10 mouse cellular contexts compared by ENCODE assay signal in the genomic region with DNA sequence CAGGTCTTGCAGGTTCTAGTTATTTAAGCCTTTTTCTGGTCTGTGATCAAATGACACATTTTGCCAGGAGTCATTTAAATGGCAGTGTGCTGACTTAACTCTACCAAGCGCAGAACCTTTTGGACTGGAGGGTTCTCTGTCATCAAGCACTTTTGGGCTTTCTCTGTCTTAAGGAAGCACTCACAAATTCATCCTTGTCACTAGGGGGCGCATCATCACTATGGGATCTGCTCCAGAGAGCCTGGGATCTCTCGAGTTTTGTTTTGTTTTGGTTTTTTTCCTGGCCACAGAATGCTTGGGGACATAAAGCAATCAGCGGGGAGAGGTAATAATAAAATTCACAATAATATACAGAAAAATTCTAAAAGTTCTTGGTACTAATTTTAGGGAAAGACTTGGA.
A peak's percentile ranks its signal among the peaks of the same experiment; 100 is the strongest.
DNase-seq lines count a peak whose midpoint lies in the region; ATAC-seq and TF ChIP-seq lines count a peak whose summit lies in the region.
"Had no signal": no experiment of that assay in that cellular context is flagged by ENCODE, and none has a peak within 500 bp of the region (broad histone marks: within the 10 kb centered on the region; RNA-seq: fewer than 3 reads in every experiment).

No protein-coding gene starts in this region.

- TF ChIP-seq POLR2A in bone marrow, adult 2 months (IDR thresholded peaks at IDR 0.05; ENCODE audit: borderline replicate concordance, control insufficient read depth, low read depth, low read length), result no peak

- H3K4me1 ChIP-seq in bone marrow, adult 2 months (ENCODE audit: control insufficient read depth, insufficient read depth, low read length), result peaks cover 2% of the 10 kb centered on the region; the same call in 1 of the 2 replicates
- H3K4me1 ChIP-seq in embryonic facial prominence, embryonic 14.5 days (ENCODE audit: control insufficient read depth, insufficient read depth, low read length), result no peaks in the 10 kb centered on the region
- no peaks in the 10 kb centered on the region for H3K4me1 ChIP-seq in kidney, postnatal 0 days (replicated peaks; ENCODE audit: insufficient read depth, low read length)
- H3K4me1 ChIP-seq: hindbrain, embryonic 15.5 days had no signal

- H3K27ac ChIP-seq in bone marrow, adult 2 months (ENCODE audit: control insufficient read depth, insufficient read depth, low read depth, low read length, poor library complexity), result no peak overlapping the region
- no peak overlapping the region for H3K27ac ChIP-seq in embryonic facial prominence, embryonic 14.5 days (replicated peaks; ENCODE audit: low read depth, low read length)
- H3K27ac ChIP-seq in kidney, postnatal 0 days, result no peak overlapping the region
- H3K27ac ChIP-seq: hindbrain, embryonic 15.5 days had no signal

- H3K27me3 ChIP-seq in embryonic facial prominence, embryonic 14.5 days (replicated peaks; ENCODE audit: control insufficient read depth, insufficient read depth, low read length), result no peaks in the 10 kb centered on the region
- H3K27me3 ChIP-seq in kidney, postnatal 0 days (ENCODE audit: insufficient read depth, low read length), result no peaks in the 10 kb centered on the region
- H3K27me3 ChIP-seq: hindbrain, embryonic 15.5 days had no signal

- H3K9me3 ChIP-seq in embryonic facial prominence, embryonic 14.5 days (ENCODE audit: control insufficient read depth, low read length), result no peaks in the 10 kb centered on the region
- H3K9me3 ChIP-seq in kidney, postnatal 0 days (replicated peaks; ENCODE audit: low read length), result no peaks in the 10 kb centered on the region
- H3K9me3 ChIP-seq: hindbrain, embryonic 15.5 days had no signal

- no peak overlapping the region for H3K9ac ChIP-seq in embryonic facial prominence, embryonic 14.5 days (ENCODE audit: low read depth, low read length)
- no peak overlapping the region for H3K9ac ChIP-seq in kidney, postnatal 0 days (ENCODE audit: low read depth, low read length)
- H3K9ac ChIP-seq: hindbrain, embryonic 15.5 days had no signal

- H3K4me2 ChIP-seq in embryonic facial prominence, embryonic 14.5 days (ENCODE audit: low read depth, low read length), result no peak overlapping the region
- H3K4me2 ChIP-seq in kidney, postnatal 0 days (ENCODE audit: low read length), result no peak overlapping the region
- H3K4me2 ChIP-seq: hindbrain, embryonic 15.5 days had no signal

- 0 out of 2 replicates have a peak, but pooled peaks have one; percentile 25 for TF ChIP-seq CTCF in bone marrow, adult 2 months (IDR thresholded peaks at IDR 0.05; ENCODE audit: control insufficient read depth, insufficient read depth, low read length)
- peak; percentile 84 for TF ChIP-seq CTCF in kidney, postnatal 0 days (IDR thresholded peaks at IDR 0.05; ENCODE audit: low read depth)

- no peaks in the 10 kb centered on the region for H3K36me3 ChIP-seq in embryonic facial prominence, embryonic 14.5 days (ENCODE audit: control insufficient read depth, insufficient read depth, low read length)
- H3K36me3 ChIP-seq in kidney, postnatal 0 days (ENCODE audit: insufficient read depth, low read length), result no peaks in the 10 kb centered on the region
- H3K36me3 ChIP-seq: G1E had no signal

- ATAC-seq in embryonic facial prominence, embryonic 14.5 days (ENCODE audit: low read depth), result no peak
- ATAC-seq in kidney, postnatal 0 days (replicated peaks; ENCODE audit: low FRiP score, low read depth), result no peak

- DNase-seq in gastrocnemius, postnatal 10 days, result peak; percentile 49
- DNase-seq in gastrocnemius, adult 18-20 months (ENCODE audit: low spot score), result no peak
- DNase-seq in 416B (ENCODE audit: low read depth), result peak; percentile 57
- peak; percentile 73 for DNase-seq in embryonic facial prominence, embryonic 14.5 days (ENCODE audit: low spot score)
- DNase-seq in kidney, postnatal 0 days (ENCODE audit: low spot score), result peak; percentile 80
- peak; percentile 72 for DNase-seq in lung, postnatal 14 days
- DNase-seq in right cerebral cortex, postnatal 4 days, result peak; percentile 79

- WGBS in bone marrow, adult 2 months, result 18% methylated on average over 4 of the region's 4 CpGs
- WGBS in embryonic facial prominence, embryonic 14.5 days, result 17% methylated on average over 4 of the region's 4 CpGs
- 17% methylated on average over 4 of the region's 4 CpGs for WGBS in kidney, postnatal 0 days

- no peak overlapping the region for H3K4me3 ChIP-seq in bone marrow, adult 2 months (replicated peaks; ENCODE audit: control insufficient read depth, low read depth, low read length)
- H3K4me3 ChIP-seq in embryonic facial prominence, embryonic 14.5 days (ENCODE audit: low read depth, low read length), result no peak overlapping the region
- no peak overlapping the region for H3K4me3 ChIP-seq in kidney, postnatal 0 days (replicated peaks; ENCODE audit: low read depth, low read length)
- H3K4me3 ChIP-seq: hindbrain, embryonic 15.5 days had no signal
